Mouse (Mus musculus): ENCODE measurements around the gene Rbm43. TPM values are rescaled to one million over a fixed set of nuclear protein-coding genes. Genes with fewer than 3 reads are reported as not detected.

Gene Rbm43
- total and polyA plus RNA-seq, 2 experiments from 2014 or later: 6.3 to 13.6 TPM

DNA sequence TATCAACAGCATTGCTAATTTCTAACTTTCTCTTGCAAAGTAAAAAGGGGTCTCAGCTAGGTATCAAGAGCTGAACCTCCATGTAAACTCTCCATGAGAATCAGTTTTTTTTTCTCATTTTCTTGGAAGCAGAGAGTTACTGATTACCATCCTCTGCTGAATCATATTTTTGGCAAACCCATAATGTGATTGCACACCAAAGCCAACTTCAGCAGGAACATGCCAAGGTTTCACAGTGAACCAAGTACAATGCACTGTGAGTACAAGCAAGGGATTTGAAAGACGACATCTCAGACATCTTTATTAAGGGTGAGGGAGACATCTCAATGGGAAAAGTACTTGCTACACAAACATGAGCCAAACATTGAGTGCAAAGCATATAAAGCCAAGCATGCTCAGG is 54.8 kb downstream of the Rbm43 start:
- ATAC-seq (no peak), DNase-seq (ENCODE audit: low spot score) (no peak)
- no peak overlapping the region for H3K27ac ChIP-seq
- no peak overlapping the region for H3K4me2 ChIP-seq (ENCODE audit: low read depth, low read length)
- no peaks in the 10 kb centered on the region for H3K4me1 ChIP-seq (ENCODE audit: insufficient read depth, low read length)
- no peak for TF ChIP-seq CTCF (IDR thresholded peaks at IDR 0.05; ENCODE audit: low read depth)
- H3K4me3 ChIP-seq (ENCODE audit: low read length): no peak overlapping the region
- no peak overlapping the region for H3K9ac ChIP-seq (replicated peaks; ENCODE audit: low read length)
- WGBS: 59% methylated on average over 1 of the region's 1 CpGs
- H3K9me3 ChIP-seq (ENCODE audit: low read length): no peaks in the 10 kb centered on the region
- no peaks in the 10 kb centered on the region for H3K27me3 ChIP-seq (ENCODE audit: insufficient read depth, low read length)
- no peaks in the 10 kb centered on the region for H3K36me3 ChIP-seq (ENCODE audit: insufficient read depth, low read length)

Other genes starting within 250 kb of the Rbm43 start
- gene Nmi, start 38.3 kb upstream of the Rbm43 start, total RNA-seq (2014; rRNA removed): 1.5 and 2.4 TPM in 2 replicates
- 8.3 and 10.1 TPM in 2 replicates for gene Nmi, start 38.3 kb upstream of the Rbm43 start, polyA plus RNA-seq (2015; fragmentation: Nextera tagmentation; extraction: Ambion mirVana)
- gene Tnfaip6, start 102.8 kb upstream of the Rbm43 start, total RNA-seq (2014; rRNA removed): 3.0 and 3.2 TPM in 2 replicates
- gene Tnfaip6, start 102.8 kb upstream of the Rbm43 start, polyA plus RNA-seq (2015; fragmentation: Nextera tagmentation; extraction: Ambion mirVana): 5.8 TPM in 2 replicates
- gene Rif1, start 137.7 kb upstream of the Rbm43 start, total RNA-seq (2014; rRNA removed): 17.5 and 26.9 TPM in 2 replicates
- 15.2 and 17.1 TPM in 2 replicates for gene Rif1, start 137.7 kb upstream of the Rbm43 start, polyA plus RNA-seq (2015; fragmentation: Nextera tagmentation; extraction: Ambion mirVana)

Measured in hindbrain, postnatal 0 days (tissue).